Mouse (Mus musculus): ENCODE measurements around the gene Gm20075. TPM values are rescaled to one million over a fixed set of nuclear protein-coding genes. Genes with fewer than 3 reads are reported as not detected.

Gene Gm20075
- polyA plus RNA-seq, 1 experiment from 2014 or later: 6.6 TPM

- H3K4me1 ChIP-seq (replicated peaks): no peaks in the 10 kb centered on the region
- no peak overlapping the region for H3K4me3 ChIP-seq (replicated peaks)
- no peak overlapping the region for H3K27ac ChIP-seq (replicated peaks)
- WGBS (ENCODE audit: insufficient replicate concordance): 53% methylated on average over 5 of the region's 5 CpGs
- H3K36me3 ChIP-seq (replicated peaks): no peaks in the 10 kb centered on the region
- H3K27me3 ChIP-seq: no peaks in the 10 kb centered on the region
- H3K9me3 ChIP-seq (replicated peaks): no peaks in the 10 kb centered on the region
- no peak for ATAC-seq (ENCODE audit: insufficient read depth)
- no peak overlapping the region for H3K4me2 ChIP-seq
- no peak overlapping the region for H3K9ac ChIP-seq
Measured at GRCm38 (mm10) chr13:96045396-96045795, 35.8 kb downstream of the Gm20075 start.

DNA sequence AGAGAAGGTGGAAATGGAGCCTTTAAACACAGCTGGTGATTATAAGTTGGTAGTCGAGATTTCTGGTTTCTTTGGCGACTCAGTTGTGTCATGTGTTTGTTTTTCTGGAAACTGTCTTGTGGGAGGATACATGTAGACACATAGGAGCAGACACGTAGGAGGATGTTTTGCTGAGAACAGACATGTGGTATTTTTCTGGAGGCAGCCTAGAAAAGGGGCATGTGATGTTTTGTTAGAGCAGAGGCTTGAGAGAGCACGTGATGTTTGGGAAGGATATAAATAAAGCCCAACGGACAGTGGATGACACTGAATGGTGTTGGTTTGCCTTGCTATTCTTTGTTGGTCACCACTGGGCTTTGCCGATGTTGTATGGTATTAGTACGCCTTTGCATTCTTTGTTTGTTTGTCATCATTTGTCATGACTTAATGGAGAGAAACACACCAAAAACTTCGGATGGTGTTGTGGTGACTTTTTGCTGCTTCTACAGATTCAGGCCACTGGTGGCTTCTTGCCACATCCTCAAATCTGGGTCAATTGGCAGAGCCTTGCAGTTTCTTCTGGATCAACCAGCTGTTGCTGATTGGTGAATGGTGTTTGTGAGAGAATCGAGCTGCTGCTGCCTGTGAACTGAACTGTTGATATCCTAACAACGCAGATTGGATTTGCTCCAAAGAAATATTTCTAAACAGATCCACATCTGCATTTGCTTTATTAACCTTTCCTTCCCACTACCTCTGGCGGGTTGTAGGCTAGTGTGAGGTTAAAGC lies 40.7 kb downstream of the Gm20075 start:
- H3K9me3 ChIP-seq (replicated peaks): no peaks in the 10 kb centered on the region
- no peak for ATAC-seq (ENCODE audit: insufficient read depth)
- H3K27ac ChIP-seq (replicated peaks): no peak overlapping the region
- no peak overlapping the region for H3K4me3 ChIP-seq (replicated peaks)
- H3K4me2 ChIP-seq: no peak overlapping the region
- no peaks in the 10 kb centered on the region for H3K4me1 ChIP-seq (replicated peaks)
- no peaks in the 10 kb centered on the region for H3K36me3 ChIP-seq (replicated peaks)
- no peak overlapping the region for H3K9ac ChIP-seq
- H3K27me3 ChIP-seq: no peaks in the 10 kb centered on the region
- WGBS (ENCODE audit: insufficient replicate concordance): 59% methylated on average over 11 of the region's 11 CpGs

DNA sequence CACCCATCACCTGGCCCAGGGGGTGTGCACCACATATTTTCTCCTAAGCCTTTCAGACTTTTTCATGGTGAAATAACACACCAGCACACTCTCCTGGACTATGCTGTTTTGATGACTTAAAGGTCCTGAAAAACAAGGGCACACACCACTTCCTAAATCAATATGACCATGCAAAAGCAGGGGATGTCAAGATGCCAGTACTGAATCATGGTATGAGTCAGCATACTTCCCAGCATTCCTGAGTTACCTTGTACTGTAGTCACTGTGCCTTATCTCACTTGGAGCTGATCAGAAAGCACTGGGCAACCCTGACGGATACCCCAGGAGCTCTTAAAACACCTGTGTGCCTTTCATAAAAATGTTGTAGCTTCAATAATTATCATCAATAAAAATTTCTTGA lies 41.6 kb downstream of the Gm20075 start:
- H3K9me3 ChIP-seq (replicated peaks): no peaks in the 10 kb centered on the region
- no peaks in the 10 kb centered on the region for H3K4me1 ChIP-seq (replicated peaks)
- H3K9ac ChIP-seq: no peak overlapping the region
- H3K27me3 ChIP-seq: no peaks in the 10 kb centered on the region
- no peak for ATAC-seq (ENCODE audit: insufficient read depth)
- H3K36me3 ChIP-seq (replicated peaks): no peaks in the 10 kb centered on the region
- no peak overlapping the region for H3K4me2 ChIP-seq
- H3K4me3 ChIP-seq (replicated peaks): no peak overlapping the region
- H3K27ac ChIP-seq (replicated peaks): no peak overlapping the region
- 43% methylated on average over 1 of the region's 1 CpGs for WGBS (ENCODE audit: insufficient replicate concordance)

GRCm38 (mm10) chr13:96030368-96031223 lies 50.6 kb downstream of the Gm20075 start:
- no peak overlapping the region for H3K9ac ChIP-seq
- no peaks in the 10 kb centered on the region for H3K36me3 ChIP-seq (replicated peaks)
- H3K27ac ChIP-seq (replicated peaks): no peak overlapping the region
- ATAC-seq (ENCODE audit: insufficient read depth): no peak
- H3K4me3 ChIP-seq (replicated peaks): no peak overlapping the region
- no peak overlapping the region for H3K4me2 ChIP-seq
- H3K27me3 ChIP-seq: no peaks in the 10 kb centered on the region
- 44% methylated on average over 19 of the region's 19 CpGs for WGBS (ENCODE audit: insufficient replicate concordance)
- H3K9me3 ChIP-seq (replicated peaks): no peaks in the 10 kb centered on the region
- H3K4me1 ChIP-seq (replicated peaks): no peaks in the 10 kb centered on the region

Other genes with a start within 250 kb of the Gm20075 start
- gene Iqgap2, start 189.5 kb downstream of the Gm20075 start, polyA plus RNA-seq (2015; fragmentation: Nextera tagmentation; extraction: Ambion mirVana): 16.0 and 18.7 TPM in 2 replicates
- not detected in 2 replicates for gene Gm17190, start 678 bp upstream of the Gm20075 start, polyA plus RNA-seq (2015; fragmentation: Nextera tagmentation; extraction: Ambion mirVana)
- gene Sv2c, start 51.2 kb upstream of the Gm20075 start, polyA plus RNA-seq (2015; fragmentation: Nextera tagmentation; extraction: Ambion mirVana): 0.08 and 0.15 TPM in 2 replicates